Mouse (Mus musculus): ENCODE data around the gene Ppp1r26. TPM values are rescaled to one million over a fixed set of nuclear protein-coding genes. Genes with fewer than 3 reads are reported as not detected.
A peak's percentile ranks its signal among the peaks of the same experiment; 100 is the strongest.

Gene Ppp1r26
- 2.1 and 2.3 TPM in 2 replicates for polyA plus RNA-seq (2015; fragmentation: Nextera tagmentation; extraction: Ambion mirVana)

- Histone ChIP-seq H3K9ac (ENCODE audit: low read depth, low read length) (peak within 1 kb of the TSS; percentile 86), H3K9me3 (ENCODE audit: control insufficient read depth, low read length) (no peaks in the 10 kb centered on the region), H3K4me3 (ENCODE audit: low read length) (peak within 1 kb of the TSS; percentile 73), H3K27me3 (replicated peaks; ENCODE audit: control insufficient read depth, insufficient read depth, low read length) (no peaks in the 10 kb centered on the region), H3K36me3 (ENCODE audit: control insufficient read depth, insufficient read depth, low read length) (no peaks in the 10 kb centered on the region), H3K4me1 (ENCODE audit: control insufficient read depth, insufficient read depth, low read length) (peaks cover 10% of the 10 kb centered on the region), H3K27ac (ENCODE audit: low read length) (peak within 1 kb of the TSS; percentile 57), H3K4me2 (ENCODE audit: low read depth, low read length) (peak within 1 kb of the TSS; percentile 97)
- peak; percentile 69 for ATAC-seq
- WGBS = under 1% methylated on average over 74 of the region's 118 CpGs
Measured at GRCm38 (mm10) chr2:28446515-28447314, at the start of gene Ppp1r26. Ppp1r26 (plus strand) TSS chr2:28446800.

- no peaks in the 10 kb centered on the region for H3K36me3 ChIP-seq (ENCODE audit: control insufficient read depth, insufficient read depth, low read length)
- no peak overlapping the region for H3K4me2 ChIP-seq (ENCODE audit: low read depth, low read length)
- no peaks in the 10 kb centered on the region for H3K4me1 ChIP-seq (ENCODE audit: control insufficient read depth, insufficient read depth, low read length)
- ATAC-seq = no peak
- H3K27ac ChIP-seq (ENCODE audit: low read length) = no peak overlapping the region
- 39% methylated on average over 2 of the region's 2 CpGs for WGBS
- H3K9ac ChIP-seq (ENCODE audit: low read depth, low read length) = no peak overlapping the region
- no peaks in the 10 kb centered on the region for H3K9me3 ChIP-seq (ENCODE audit: control insufficient read depth, low read length)
- no peaks in the 10 kb centered on the region for H3K27me3 ChIP-seq (replicated peaks; ENCODE audit: control insufficient read depth, insufficient read depth, low read length)
- no peak overlapping the region for H3K4me3 ChIP-seq (ENCODE audit: low read length)
Measured at GRCm38 (mm10) chr2:28396928-28397327, 49.7 kb upstream of the Ppp1r26 start.

GRCm38 (mm10) chr2:28397417-28398119 lies 49.0 kb upstream of the Ppp1r26 start:
- no peak overlapping the region for H3K27ac ChIP-seq (ENCODE audit: low read length)
- no peak for ATAC-seq
- no peak overlapping the region for H3K4me2 ChIP-seq (ENCODE audit: low read depth, low read length)
- H3K4me1 ChIP-seq (ENCODE audit: control insufficient read depth, insufficient read depth, low read length) = no peaks in the 10 kb centered on the region
- H3K4me3 ChIP-seq (ENCODE audit: low read length) = no peak overlapping the region
- 65% methylated on average over 4 of the region's 4 CpGs for WGBS
- H3K9ac ChIP-seq (ENCODE audit: low read depth, low read length) = no peak overlapping the region
- H3K9me3 ChIP-seq (ENCODE audit: control insufficient read depth, low read length) = no peaks in the 10 kb centered on the region
- H3K27me3 ChIP-seq (replicated peaks; ENCODE audit: control insufficient read depth, insufficient read depth, low read length) = no peaks in the 10 kb centered on the region
- no peaks in the 10 kb centered on the region for H3K36me3 ChIP-seq (ENCODE audit: control insufficient read depth, insufficient read depth, low read length)

- ATAC-seq = peak; percentile 36; the same call in 1 of the 2 replicates
- Histone ChIP-seq H3K9me3 (ENCODE audit: control insufficient read depth, low read length) (no peaks in the 10 kb centered on the region), H3K27ac (ENCODE audit: low read length) (0 out of 2 replicates have a peak overlapping the region, but pooled peaks have one; percentile 15), H3K4me1 (ENCODE audit: control insufficient read depth, insufficient read depth, low read length) (no peaks in the 10 kb centered on the region), H3K36me3 (ENCODE audit: control insufficient read depth, insufficient read depth, low read length) (no peaks in the 10 kb centered on the region), H3K27me3 (replicated peaks; ENCODE audit: control insufficient read depth, insufficient read depth, low read length) (no peaks in the 10 kb centered on the region), H3K4me3 (ENCODE audit: low read length) (no peak overlapping the region), H3K4me2 (ENCODE audit: low read depth, low read length) (no peak overlapping the region), H3K9ac (ENCODE audit: low read depth, low read length) (no peak overlapping the region)
- 21% methylated on average over 11 of the region's 11 CpGs for WGBS
Measured at GRCm38 (mm10) chr2:28401647-28402046, 45.0 kb upstream of the Ppp1r26 start.

- Histone ChIP-seq H3K4me1 (ENCODE audit: control insufficient read depth, insufficient read depth, low read length) (no peaks in the 10 kb centered on the region), H3K27ac (ENCODE audit: low read length) (0 out of 2 replicates have a peak overlapping the region, but pooled peaks have one; percentile 15), H3K27me3 (replicated peaks; ENCODE audit: control insufficient read depth, insufficient read depth, low read length) (no peaks in the 10 kb centered on the region), H3K4me3 (ENCODE audit: low read length) (no peak overlapping the region), H3K9me3 (ENCODE audit: control insufficient read depth, low read length) (no peaks in the 10 kb centered on the region), H3K9ac (ENCODE audit: low read depth, low read length) (no peak overlapping the region), H3K36me3 (ENCODE audit: control insufficient read depth, insufficient read depth, low read length) (no peaks in the 10 kb centered on the region), H3K4me2 (ENCODE audit: low read depth, low read length) (no peak overlapping the region)
- ATAC-seq = no peak
Measured at GRCm38 (mm10) chr2:28402128-28402527, 44.5 kb upstream of the Ppp1r26 start.

GRCm38 (mm10) chr2:28407796-28408195 lies 38.8 kb upstream of the Ppp1r26 start:
- no peak for ATAC-seq
- no peak overlapping the region for H3K27ac ChIP-seq (ENCODE audit: low read length)
- no peak overlapping the region for H3K9ac ChIP-seq (ENCODE audit: low read depth, low read length)
- no peaks in the 10 kb centered on the region for H3K9me3 ChIP-seq (ENCODE audit: control insufficient read depth, low read length)
- no peak overlapping the region for H3K4me3 ChIP-seq (ENCODE audit: low read length)
- WGBS = 40% methylated on average over 7 of the region's 7 CpGs
- H3K36me3 ChIP-seq (ENCODE audit: control insufficient read depth, insufficient read depth, low read length) = no peaks in the 10 kb centered on the region
- no peaks in the 10 kb centered on the region for H3K4me1 ChIP-seq (ENCODE audit: control insufficient read depth, insufficient read depth, low read length)
- no peak overlapping the region for H3K4me2 ChIP-seq (ENCODE audit: low read depth, low read length)
- no peaks in the 10 kb centered on the region for H3K27me3 ChIP-seq (replicated peaks; ENCODE audit: control insufficient read depth, insufficient read depth, low read length)

GRCm38 (mm10) chr2:28409144-28409543 lies 37.5 kb upstream of the Ppp1r26 start:
- no peak for ATAC-seq

GRCm38 (mm10) chr2:28409566-28409965 lies 37.0 kb upstream of the Ppp1r26 start:
- H3K9me3 ChIP-seq (ENCODE audit: control insufficient read depth, low read length) = no peaks in the 10 kb centered on the region
- 61% methylated on average over 3 of the region's 3 CpGs for WGBS
- H3K27ac ChIP-seq (ENCODE audit: low read length) = no peak overlapping the region
- H3K4me2 ChIP-seq (ENCODE audit: low read depth, low read length) = no peak overlapping the region
- no peak overlapping the region for H3K9ac ChIP-seq (ENCODE audit: low read depth, low read length)
- H3K36me3 ChIP-seq (ENCODE audit: control insufficient read depth, insufficient read depth, low read length) = no peaks in the 10 kb centered on the region
- no peak for ATAC-seq
- H3K4me3 ChIP-seq (ENCODE audit: low read length) = no peak overlapping the region
- H3K4me1 ChIP-seq (ENCODE audit: control insufficient read depth, insufficient read depth, low read length) = no peaks in the 10 kb centered on the region
- H3K27me3 ChIP-seq (replicated peaks; ENCODE audit: control insufficient read depth, insufficient read depth, low read length) = no peaks in the 10 kb centered on the region

More at GRCm38 (mm10) chr2:28409144-28409543, 37.5 kb upstream of the Ppp1r26 start:
- H3K36me3 ChIP-seq (ENCODE audit: control insufficient read depth, insufficient read depth, low read length) = no peaks in the 10 kb centered on the region
- H3K27me3 ChIP-seq (replicated peaks; ENCODE audit: control insufficient read depth, insufficient read depth, low read length) = no peaks in the 10 kb centered on the region
- no peak overlapping the region for H3K4me2 ChIP-seq (ENCODE audit: low read depth, low read length)
- no peaks in the 10 kb centered on the region for H3K9me3 ChIP-seq (ENCODE audit: control insufficient read depth, low read length)
- H3K9ac ChIP-seq (ENCODE audit: low read depth, low read length) = no peak overlapping the region
- WGBS = 67% methylated on average over 4 of the region's 4 CpGs
- no peak overlapping the region for H3K27ac ChIP-seq (ENCODE audit: low read length)
- H3K4me3 ChIP-seq (ENCODE audit: low read length) = no peak overlapping the region
- no peaks in the 10 kb centered on the region for H3K4me1 ChIP-seq (ENCODE audit: control insufficient read depth, insufficient read depth, low read length)

GRCm38 (mm10) chr2:28412936-28413335 lies 33.7 kb upstream of the Ppp1r26 start:
- Histone ChIP-seq H3K4me2 (ENCODE audit: low read depth, low read length) (no peak overlapping the region), H3K4me1 (ENCODE audit: control insufficient read depth, insufficient read depth, low read length) (no peaks in the 10 kb centered on the region), H3K9ac (ENCODE audit: low read depth, low read length) (no peak overlapping the region), H3K27ac (ENCODE audit: low read length) (no peak overlapping the region), H3K36me3 (ENCODE audit: control insufficient read depth, insufficient read depth, low read length) (no peaks in the 10 kb centered on the region), H3K27me3 (replicated peaks; ENCODE audit: control insufficient read depth, insufficient read depth, low read length) (no peaks in the 10 kb centered on the region), H3K9me3 (ENCODE audit: control insufficient read depth, low read length) (no peaks in the 10 kb centered on the region), H3K4me3 (ENCODE audit: low read length) (no peak overlapping the region)
- WGBS = 84% methylated on average over 6 of the region's 6 CpGs
- no peak for ATAC-seq

Data from intestine, embryonic 16.5 days (tissue).